Mouse (Mus musculus) MEL (cell line): ENCODE data around the gene Mindy1. TPM values are rescaled to one million over a fixed set of nuclear protein-coding genes. Genes with fewer than 3 reads are reported as not detected.
A peak's percentile ranks its signal among the peaks of the same experiment; 100 is the strongest.

Source experiments
- DNase-seq: peaks from one replicate; pipeline ENCODE4 v3.0.0; 2011; ENCODE audit warnings: low read depth, low spot score
- H3K27ac ChIP-seq: 2 replicates; pipeline ENCODE4 v1.5.1; 2012; ENCODE audit warnings: low read depth, mild to moderate bottlenecking, control low read depth, low read length, moderate library complexity; ENCODE audit not compliant: control insufficient read depth
- H3K27me3 ChIP-seq, 2 experiments: fragments of 150-350 bp in 1 of 2; sonication (generic) in 1 of 2; 2 replicates each; pipeline ENCODE4 v1.6.1; 2012; ENCODE audit warnings: low read length in 2 of 2, mild to moderate bottlenecking in 2 of 2, improper control_type of control experiment in 1 of 2, moderate library complexity in 1 of 2; ENCODE audit not compliant: insufficient read depth in 2 of 2, control insufficient read depth in 1 of 2
- H3K36me3 ChIP-seq, 2 experiments: 2 replicates each; pipeline ENCODE4 v1.6.1; 2012 to 2014; ENCODE audit warnings: low read length in 2 of 2, improper control_type of control experiment in 1 of 2, inconsistent platforms in 1 of 2, mild to moderate bottlenecking in 1 of 2; ENCODE audit not compliant: insufficient read depth in 2 of 2, control insufficient read depth in 1 of 2
- H3K4me1 ChIP-seq, 2 experiments: fragments of 150-350 bp in 1 of 2; sonication (generic) in 1 of 2; 2 replicates each; pipeline ENCODE4 v1.6.1; 2012; ENCODE audit warnings: low read length in 2 of 2, improper control_type of control experiment in 1 of 2, mild to moderate bottlenecking in 1 of 2; ENCODE audit not compliant: insufficient read depth in 2 of 2, control insufficient read depth in 1 of 2
- H3K4me3 ChIP-seq, 2 experiments: fragments of 150-350 bp in 1 of 2; sonication (generic) in 1 of 2; 2 replicates each; pipeline ENCODE4 v1.5.1; 2012; ENCODE audit warnings: low read depth in 2 of 2, low read length in 2 of 2, mild to moderate bottlenecking in 2 of 2, moderate library complexity in 2 of 2, control low read depth in 1 of 2, improper control_type of control experiment in 1 of 2; ENCODE audit not compliant: control insufficient read depth in 1 of 2, insufficient read depth in 1 of 2
- H3K79me2 ChIP-seq: 2 replicates; pipeline ENCODE4 v1.6.1; 2012; ENCODE audit warnings: mild to moderate bottlenecking, low read length, moderate library complexity; ENCODE audit not compliant: control insufficient read depth, poor library complexity, insufficient read depth
- H3K9ac ChIP-seq: 2 replicates; pipeline ENCODE4 v1.6.1; 2012; ENCODE audit warnings: low read depth, mild to moderate bottlenecking, control low read depth, low read length, moderate library complexity; ENCODE audit not compliant: control insufficient read depth, poor library complexity, severe bottlenecking
- H3K9me3 ChIP-seq: fragments of 150-350 bp; sonication (generic); replicated peaks from 2 replicates; pipeline ENCODE4 v1.6.1; 2012; ENCODE audit warnings: mild to moderate bottlenecking, low read length, improper control_type of control experiment, moderate library complexity; ENCODE audit not compliant: insufficient read depth
- CHD1 ChIP-seq: IDR thresholded peaks from 2 replicates; pipeline ENCODE4 v1.6.1; 2012; ENCODE audit warnings: low read depth, mild to moderate bottlenecking, inconsistent platforms, low read length, improper control_type of control experiment
- CHD2 ChIP-seq: IDR thresholded peaks from 2 replicates; pipeline ENCODE4 v1.6.1; 2011; ENCODE audit warnings: low read length, improper control_type of control experiment
- E2F4 ChIP-seq: IDR thresholded peaks from 2 replicates; pipeline ENCODE4 v1.6.1; 2011; ENCODE audit warnings: low read depth, low read length, improper control_type of control experiment, borderline replicate concordance
- ELF1 ChIP-seq: IDR thresholded peaks from 2 replicates; pipeline ENCODE4 v1.6.1; 2014; ENCODE audit warnings: low read depth, mild to moderate bottlenecking, inconsistent platforms, low read length, improper control_type of control experiment, moderate library complexity
- EP300 ChIP-seq, 2 experiments: IDR thresholded peaks; 2 replicates each; pipeline ENCODE4 v1.6.1; 2011; ENCODE audit warnings: improper control_type of control experiment in 2 of 2, low read length in 2 of 2, low read depth in 1 of 2, mild to moderate bottlenecking in 1 of 2
- ETS1 ChIP-seq: IDR thresholded peaks from 2 replicates; pipeline ENCODE4 v1.6.1; 2012; ENCODE audit warnings: low read depth, mild to moderate bottlenecking, inconsistent platforms, low read length, improper control_type of control experiment, moderate library complexity
- GATA1 ChIP-seq: IDR thresholded peaks from 2 replicates; pipeline ENCODE4 v1.6.1; 2011; ENCODE audit warnings: low read depth, low read length, improper control_type of control experiment
- HCFC1 ChIP-seq: IDR thresholded peaks from 2 replicates; pipeline ENCODE4 v1.6.1; 2012; ENCODE audit warnings: low read depth, mild to moderate bottlenecking, inconsistent platforms, low read length, improper control_type of control experiment, moderate library complexity
- MAFK ChIP-seq: IDR thresholded peaks from 2 replicates; pipeline ENCODE4 v1.6.1; 2011; ENCODE audit warnings: low read depth, mild to moderate bottlenecking, low read length, improper control_type of control experiment, borderline replicate concordance
- MAX ChIP-seq: IDR thresholded peaks from 2 replicates; pipeline ENCODE4 v1.6.1; 2011; ENCODE audit warnings: low read length, improper control_type of control experiment
- MAZ ChIP-seq: IDR thresholded peaks from 2 replicates; pipeline ENCODE4 v1.6.1; 2012; ENCODE audit warnings: low read depth, mild to moderate bottlenecking, inconsistent platforms, low read length, improper control_type of control experiment
- MXI1 ChIP-seq: IDR thresholded peaks from 2 replicates; pipeline ENCODE4 v1.6.1; 2011; ENCODE audit warnings: mild to moderate bottlenecking, low read depth, low read length, improper control_type of control experiment
- MYB ChIP-seq: IDR thresholded peaks from 2 replicates; pipeline ENCODE4 v1.6.1; 2011; ENCODE audit warnings: mild to moderate bottlenecking, low read depth, low read length, improper control_type of control experiment
- MYC ChIP-seq: IDR thresholded peaks from 2 replicates; pipeline ENCODE4 v1.6.1; 2011; ENCODE audit warnings: low read depth, mild to moderate bottlenecking, low read length, improper control_type of control experiment, moderate library complexity
- NELFE ChIP-seq: IDR thresholded peaks from 2 replicates; pipeline ENCODE4 v1.6.1; 2011; ENCODE audit warnings: low read depth, low read length, improper control_type of control experiment
- POLR2AphosphoS2 ChIP-seq: IDR thresholded peaks from 2 replicates; pipeline ENCODE4 v1.6.1; 2011; ENCODE audit warnings: low read length, improper control_type of control experiment
- POLR2AphosphoS5 ChIP-seq: IDR thresholded peaks from 2 replicates; pipeline ENCODE4 v1.6.1; 2012; ENCODE audit warnings: low read depth, borderline replicate concordance, mild to moderate bottlenecking, inconsistent platforms, low read length, moderate library complexity, mixed read lengths
- RAD21 ChIP-seq: IDR thresholded peaks from 2 replicates; pipeline ENCODE4 v1.6.1; 2011; ENCODE audit warnings: mild to moderate bottlenecking, low read depth, low read length, improper control_type of control experiment
- RCOR1 ChIP-seq: IDR thresholded peaks from 2 replicates; pipeline ENCODE4 v1.6.1; 2012; ENCODE audit warnings: low read depth, mild to moderate bottlenecking, inconsistent platforms, low read length, improper control_type of control experiment
- SIN3A ChIP-seq: IDR thresholded peaks from 2 replicates; pipeline ENCODE4 v1.6.1; 2012; ENCODE audit warnings: low read length, improper control_type of control experiment, inconsistent platforms
- TBP ChIP-seq: IDR thresholded peaks from 2 replicates; pipeline ENCODE4 v1.8.0; 2011; ENCODE audit warnings: low read depth, low read length, improper control_type of control experiment
- TCF12 ChIP-seq: IDR thresholded peaks from 2 replicates; pipeline ENCODE4 v1.6.1; 2014; ENCODE audit warnings: low read depth, mild to moderate bottlenecking, inconsistent platforms, low read length, improper control_type of control experiment, moderate library complexity
- USF2 ChIP-seq, 2 experiments: IDR thresholded peaks; 2 replicates each; pipeline ENCODE4 v1.6.1; 2011 to 2012; ENCODE audit warnings: improper control_type of control experiment in 2 of 2, low read length in 2 of 2, borderline replicate concordance in 1 of 2, inconsistent platforms in 1 of 2, low read depth in 1 of 2, mild to moderate bottlenecking in 1 of 2; ENCODE audit not compliant: insufficient read depth in 1 of 2
- ZKSCAN1 ChIP-seq: IDR thresholded peaks from 2 replicates; pipeline ENCODE4 v1.6.1; 2012; ENCODE audit warnings: low read depth, mild to moderate bottlenecking, inconsistent platforms, low read length, improper control_type of control experiment, moderate library complexity
- ZNF384 ChIP-seq: IDR thresholded peaks from 2 replicates; pipeline ENCODE4 v1.6.1; 2012; ENCODE audit warnings: low read depth, mild to moderate bottlenecking, inconsistent platforms, low read length, improper control_type of control experiment
- polyA plus RNA-seq, 2 experiments: library from polyadenylated mRNA; stranded (reverse) in 1 of 2; unstranded in 1 of 2; fragments of >175 nt in 1 of 2; fragments of >200 nt in 1 of 2; gene quantifications; 2 replicates each; pipeline versions ENCODE4 v1.2.1 to v1.2.4; 2012; ENCODE audit warnings: low replicate concordance in 2 of 2, low read depth in 1 of 2; ENCODE audit not compliant: insufficient read length in 2 of 2, insufficient read depth in 1 of 2, missing spikeins in 1 of 2
- total RNA-seq: library from RNA; depleted of rRNA; stranded (reverse); fragments of 300-350 nt; gene quantifications from 2 replicates; pipeline ENCODE4 v1.2.3, GENCODE M21; 2012

The Mindy1 gene
- total and polyA plus RNA-seq, 3 experiments: 203 to 234 TPM; not detected in 1

GRCm38 (mm10) chr3:95307100-95307499 lies 26.0 kb downstream of the Mindy1 start, which contains the start of gene Anxa9:
Gene Anxa9 (minus strand): TSS chr3:95307176.
- Histone ChIP-seq H3K9ac (no peak within 1 kb of the TSS), H3K4me3 (no peak within 1 kb of the TSS), H3K9me3 (no peaks in the 10 kb centered on the region), H3K4me1 (peaks cover 9 to 21% of the 10 kb centered on the region in 2 experiments), H3K27me3 (no peaks in the 10 kb centered on the region), H3K79me2 (no peaks in the 10 kb centered on the region), H3K36me3 (peaks cover 0 to 20% of the 10 kb centered on the region in 2 experiments; a peak in 2 of 4 replicates), H3K27ac (no peak within 1 kb of the TSS)
- DNase-seq: no peak
- no peak for TF ChIP-seq RAD21
- no peak for TF ChIP-seq ELF1
- TF ChIP-seq POLR2AphosphoS2: no peak
- no peak for TF ChIP-seq ZNF384
- TF ChIP-seq MYB: no peak
- TF ChIP-seq NELFE: no peak
- TF ChIP-seq TBP: no peak
- no peak for TF ChIP-seq TCF12
- TF ChIP-seq ETS1: no peak
- no peak for TF ChIP-seq EP300 (IDR thresholded peaks at IDR 0.05; ENCODE audit: low read depth in 1 of 2, low read length in 2 of 2)
- no peak for TF ChIP-seq SIN3A
- no peak for TF ChIP-seq MAZ
- no peak for TF ChIP-seq CHD1
- no peak for TF ChIP-seq GATA1
- TF ChIP-seq MYC: no peak
- TF ChIP-seq ZKSCAN1: no peak
- no peak for TF ChIP-seq USF2 (IDR thresholded peaks at IDR 0.05; ENCODE audit: borderline replicate concordance in 1 of 2, insufficient read depth in 1 of 2, low read depth in 1 of 2, low read length in 2 of 2)
- no peak for TF ChIP-seq MAX

GRCm38 (mm10) chr3:95310496-95310895 lies 29.4 kb downstream of the Mindy1 start:
- H3K4me1 ChIP-seq: peaks cover 18 to 30% of the 10 kb centered on the region in 2 experiments
- H3K27me3 ChIP-seq: no peaks in the 10 kb centered on the region
- H3K36me3 ChIP-seq: peaks cover 0 to 27% of the 10 kb centered on the region in 2 experiments; a peak in 2 of 4 replicates
- peak overlapping the region; percentile 44 for H3K27ac ChIP-seq
- H3K4me3 ChIP-seq: no peak overlapping the region
- no peak overlapping the region for H3K9ac ChIP-seq
- H3K9me3 ChIP-seq: no peaks in the 10 kb centered on the region
- TF ChIP-seq RCOR1 (no peak), E2F4 (no peak), CHD2 (no peak), MXI1 (no peak), POLR2AphosphoS5 (no peak), HCFC1 (no peak), GATA1 (no peak), USF2 (IDR thresholded peaks at IDR 0.05; ENCODE audit: borderline replicate concordance in 1 of 2, insufficient read depth in 1 of 2, low read depth in 1 of 2, low read length in 2 of 2) (no peak), ZNF384 (no peak), MAFK (no peak), RAD21 (no peak), MAZ (no peak), ELF1 (no peak)
- peaks cover 23% of the 10 kb centered on the region for H3K79me2 ChIP-seq
- DNase-seq: peak; percentile 88
